Mouse (Mus musculus): ENCODE data around the gene Jak2.

- TF ChIP-seq CTCF (IDR thresholded peaks at IDR 0.05; ENCODE audit: extremely low read depth, insufficient read depth, insufficient read length, insufficient replicate concordance) (no peak), POLR2A (IDR thresholded peaks at IDR 0.05; ENCODE audit: low read depth, low read length) (no peak)
Measured at GRCm38 (mm10) chr19:29292546-29292945, 40.9 kb downstream of the Jak2 start.
